Mouse (Mus musculus) stomach, embryonic 16.5 days (tissue): ENCODE measurements around the gene Hcrt. TPM values are rescaled to one million over a fixed set of nuclear protein-coding genes. Genes with fewer than 3 reads are reported as not detected.
A peak's percentile ranks its signal among the peaks of the same experiment; 100 is the strongest.

ENCODE experiments used
- ATAC-seq: fragments of 200-750 bp; cut with Nextera tagmentation; 2 replicates; pipeline ENCODE4 v1.8.0; 2017; ENCODE audit warnings: moderate number of reproducible peaks, moderate TSS enrichment; ENCODE audit not compliant: insufficient read depth, low FRiP score
- H3K27ac ChIP-seq: fragments of 300-500 bp; sonication (generic); 2 replicates; pipeline ENCODE4 v1.5.1; 2014; ENCODE audit warnings: low read length
- H3K27me3 ChIP-seq: fragments of 300-500 bp; sonication (generic); 2 replicates; pipeline ENCODE4 v1.6.1; 2014; ENCODE audit warnings: low read length, control low read depth, mixed read lengths; ENCODE audit not compliant: control insufficient read depth, insufficient read depth
- H3K36me3 ChIP-seq: fragments of 300-500 bp; sonication (generic); 2 replicates; pipeline ENCODE4 v1.6.1; 2014; ENCODE audit warnings: low read length; ENCODE audit not compliant: control insufficient read depth, insufficient read depth
- H3K4me1 ChIP-seq: fragments of 300-500 bp; sonication (generic); 2 replicates; pipeline ENCODE4 v1.6.1; 2014; ENCODE audit warnings: low read length, control low read depth, mixed read lengths; ENCODE audit not compliant: control insufficient read depth, insufficient read depth
- H3K4me2 ChIP-seq: fragments of 300-500 bp; sonication (generic); 2 replicates; pipeline ENCODE4 v1.6.1; 2014; ENCODE audit warnings: low read depth, low read length, mixed read lengths
- H3K4me3 ChIP-seq: fragments of 300-500 bp; sonication (generic); replicated peaks from 2 replicates; pipeline ENCODE4 v1.5.1; 2014; ENCODE audit warnings: mild to moderate bottlenecking, low read length
- H3K9ac ChIP-seq: fragments of 300-500 bp; sonication (generic); 2 replicates; pipeline ENCODE4 v1.6.1; 2014; ENCODE audit warnings: low read length
- H3K9me3 ChIP-seq: fragments of 300-500 bp; sonication (generic); replicated peaks from 2 replicates; pipeline ENCODE4 v1.6.1; 2016; ENCODE audit warnings: low read length, control low read depth; ENCODE audit not compliant: control insufficient read depth
- WGBS: fragments of 180-500 bp; shearing (Covaris S2); extraction: QIAGEN DNeasy Blood & Tissue Kit; methylation state at CpG from one replicate; pipeline ENCODE4 v1.1.7; 2014; 5-methylcytosine and 5-hydroxymethylcytosine counted together
- polyA plus RNA-seq: library from polyadenylated mRNA; unstranded; fragments of >200 nt; fragmentation: Nextera tagmentation; extraction: Ambion mirVana; gene quantifications from 2 replicates; pipeline ENCODE4 v1.2.1, GENCODE M21; 2015

Hcrt gene
- polyA plus RNA-seq, 1 experiment from 2014 or later: not detected

DNA sequence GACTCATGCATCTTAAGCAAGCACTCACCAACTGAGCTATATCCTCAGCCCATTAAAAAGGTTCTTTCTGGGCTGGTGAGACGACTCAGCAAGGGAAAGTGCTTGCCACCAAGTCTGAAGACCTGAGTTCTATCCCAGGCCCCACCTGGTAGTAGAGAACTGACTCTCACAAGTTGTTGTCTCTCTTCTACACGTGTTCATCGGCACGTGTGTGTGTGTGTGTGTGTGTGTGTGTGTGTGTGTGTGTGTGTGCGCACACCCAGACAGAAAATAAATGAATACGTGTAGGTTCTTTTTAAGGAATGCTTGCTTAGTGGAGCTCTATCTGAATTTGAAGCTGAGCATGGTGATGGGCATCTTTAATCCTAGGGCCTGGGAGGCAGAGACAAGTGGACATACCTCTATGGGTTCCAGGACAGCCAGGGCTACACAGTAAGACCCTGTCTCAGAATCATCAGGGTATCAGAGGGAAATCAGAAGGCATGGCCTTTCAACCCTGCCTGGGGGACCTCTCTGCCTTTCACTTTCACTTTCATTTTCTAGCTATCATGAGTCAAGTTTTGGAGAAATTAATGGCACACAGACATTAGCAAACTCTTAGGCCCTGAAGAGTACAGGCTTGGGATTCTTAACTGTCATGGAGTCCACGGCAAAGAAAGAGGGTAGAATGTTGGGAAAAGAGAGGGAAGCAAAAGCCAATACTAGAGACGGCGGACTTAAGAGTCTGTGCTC, 27.4 kb downstream of the Hcrt start:
- H3K4me3 ChIP-seq: 0 out of 2 replicates have a peak overlapping the region, but pooled peaks have one; percentile 7
- WGBS: 78% methylated on average over 9 of the region's 9 CpGs
- H3K27me3 ChIP-seq: no peaks in the 10 kb centered on the region
- no peak for ATAC-seq
- H3K4me2 ChIP-seq: peak overlapping the region; percentile 66
- H3K36me3 ChIP-seq: no peaks in the 10 kb centered on the region
- H3K9me3 ChIP-seq: no peaks in the 10 kb centered on the region
- no peak overlapping the region for H3K27ac ChIP-seq
- H3K9ac ChIP-seq: no peak overlapping the region
- peaks cover 21% of the 10 kb centered on the region for H3K4me1 ChIP-seq

DNA sequence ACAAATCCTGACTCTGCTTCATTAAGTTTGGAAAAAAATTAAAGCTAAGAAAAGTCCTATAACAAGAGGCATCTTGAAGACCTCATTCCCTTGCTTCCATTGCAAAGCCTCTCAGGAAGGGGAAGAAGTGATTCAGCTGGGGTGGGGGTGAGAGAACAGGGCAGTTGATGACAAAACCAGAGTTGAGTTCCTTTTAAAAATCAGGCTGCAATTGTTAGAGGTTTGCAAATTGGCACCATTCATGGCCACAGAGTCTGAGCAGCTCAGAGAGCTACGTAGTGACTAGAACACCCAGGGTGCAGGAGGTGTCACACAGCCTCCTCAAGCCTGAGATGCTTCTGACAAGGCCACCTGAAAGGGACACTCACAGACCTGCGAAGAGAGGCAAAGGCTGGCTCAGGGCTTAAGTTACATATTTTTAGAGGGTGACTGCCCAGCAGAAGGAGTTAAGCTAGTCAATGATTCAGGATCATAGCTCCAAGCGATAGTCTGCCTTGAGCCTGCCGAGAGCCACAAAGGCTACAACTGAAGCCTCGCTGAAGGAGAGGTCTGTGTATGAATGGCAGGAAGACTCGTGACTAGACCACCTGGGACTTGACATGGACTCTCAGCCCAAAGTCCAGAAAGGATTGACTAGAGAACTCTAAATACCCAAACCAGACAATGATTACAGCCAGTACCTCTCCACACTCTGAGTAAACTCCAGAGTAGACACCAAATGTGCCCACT, 32.1 kb downstream of the Hcrt start:
- 83% methylated on average over 6 of the region's 6 CpGs for WGBS
- H3K9ac ChIP-seq: no peak overlapping the region
- no peaks in the 10 kb centered on the region for H3K9me3 ChIP-seq
- H3K27ac ChIP-seq: no peak overlapping the region
- ATAC-seq: no peak
- no peaks in the 10 kb centered on the region for H3K27me3 ChIP-seq
- no peaks in the 10 kb centered on the region for H3K36me3 ChIP-seq
- H3K4me2 ChIP-seq: no peak overlapping the region
- H3K4me1 ChIP-seq: peaks cover 1% of the 10 kb centered on the region
- no peak overlapping the region for H3K4me3 ChIP-seq

DNA sequence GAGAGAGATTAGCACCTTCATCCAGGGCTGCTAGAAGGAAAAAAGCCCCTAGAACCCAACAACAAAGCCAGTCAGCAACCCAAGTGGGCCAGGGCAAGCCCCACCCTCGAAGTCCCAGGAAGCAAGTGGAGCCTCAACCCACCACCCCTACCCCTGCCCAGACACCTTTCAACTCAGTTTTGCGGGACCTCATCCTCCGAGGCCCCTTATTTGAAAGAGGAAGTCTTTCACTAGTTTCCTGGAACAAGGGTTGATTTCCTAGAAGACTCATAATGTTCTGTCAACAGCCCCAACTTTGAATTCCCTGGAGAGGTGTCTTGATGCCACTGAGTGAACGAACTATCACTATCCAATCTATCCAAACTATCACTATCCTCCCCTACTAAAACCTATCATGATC, 32.8 kb downstream of the Hcrt start:
- no peak overlapping the region for H3K4me3 ChIP-seq
- no peak overlapping the region for H3K9ac ChIP-seq
- H3K9me3 ChIP-seq: no peaks in the 10 kb centered on the region
- H3K4me1 ChIP-seq: peaks cover 5% of the 10 kb centered on the region
- no peak overlapping the region for H3K4me2 ChIP-seq
- no peak for ATAC-seq
- no peaks in the 10 kb centered on the region for H3K27me3 ChIP-seq
- H3K27ac ChIP-seq: no peak overlapping the region
- H3K36me3 ChIP-seq: no peaks in the 10 kb centered on the region
- WGBS: 82% methylated on average over 4 of the region's 4 CpGs

DNA sequence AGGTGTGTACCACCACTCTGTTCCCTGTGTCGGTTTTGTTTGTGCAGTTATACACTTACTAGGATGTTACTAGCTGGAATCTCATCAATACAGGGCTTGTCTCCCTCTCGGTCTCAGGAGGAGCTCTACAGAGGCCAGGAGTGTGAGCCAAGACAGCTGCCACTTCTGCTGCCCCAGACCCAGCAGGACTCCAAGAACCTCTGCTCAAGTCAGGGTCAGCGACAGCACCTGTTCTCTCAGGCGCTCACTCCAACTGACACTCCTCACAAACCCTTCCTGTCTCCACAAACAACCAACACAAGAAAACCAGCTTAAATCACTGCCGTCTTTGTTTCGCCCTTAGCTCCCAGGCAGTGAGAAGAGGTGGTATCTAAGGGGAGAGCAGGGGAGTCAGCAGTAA, 34.1 kb downstream of the Hcrt start:
- no peaks in the 10 kb centered on the region for H3K36me3 ChIP-seq
- 70% methylated on average over 6 of the region's 6 CpGs for WGBS
- H3K27ac ChIP-seq: no peak overlapping the region
- peaks cover 9% of the 10 kb centered on the region for H3K4me1 ChIP-seq
- H3K9me3 ChIP-seq: no peaks in the 10 kb centered on the region
- H3K9ac ChIP-seq: no peak overlapping the region
- no peak for ATAC-seq
- H3K27me3 ChIP-seq: no peaks in the 10 kb centered on the region
- no peak overlapping the region for H3K4me2 ChIP-seq
- H3K4me3 ChIP-seq: no peak overlapping the region

DNA sequence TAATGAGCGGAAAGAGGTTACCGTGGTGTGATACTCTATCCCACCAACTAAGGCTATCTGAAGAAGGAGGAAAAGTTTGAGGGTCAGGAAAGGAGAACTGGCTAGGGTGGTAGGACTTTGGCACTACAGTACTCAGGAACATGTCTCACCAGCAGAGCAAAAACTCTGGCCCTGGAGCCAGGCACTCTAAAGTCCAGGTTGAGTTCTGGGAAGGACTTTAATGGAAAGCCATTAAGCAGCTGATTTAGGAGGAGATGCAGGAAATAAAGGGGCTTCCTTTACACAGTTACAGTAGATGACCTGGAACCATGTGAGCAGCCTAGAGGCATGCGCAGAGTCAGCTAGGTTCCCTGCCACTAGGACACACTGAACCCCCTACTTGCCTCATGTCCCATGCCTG, 35.5 kb downstream of the Hcrt start:
- Histone ChIP-seq H3K9me3 (no peaks in the 10 kb centered on the region), H3K4me3 (no peak overlapping the region), H3K4me1 (peaks cover 16% of the 10 kb centered on the region), H3K9ac (no peak overlapping the region), H3K27ac (no peak overlapping the region), H3K27me3 (no peaks in the 10 kb centered on the region), H3K4me2 (no peak overlapping the region), H3K36me3 (no peaks in the 10 kb centered on the region)
- ATAC-seq: no peak
- WGBS: 94% methylated on average over 3 of the region's 3 CpGs

DNA sequence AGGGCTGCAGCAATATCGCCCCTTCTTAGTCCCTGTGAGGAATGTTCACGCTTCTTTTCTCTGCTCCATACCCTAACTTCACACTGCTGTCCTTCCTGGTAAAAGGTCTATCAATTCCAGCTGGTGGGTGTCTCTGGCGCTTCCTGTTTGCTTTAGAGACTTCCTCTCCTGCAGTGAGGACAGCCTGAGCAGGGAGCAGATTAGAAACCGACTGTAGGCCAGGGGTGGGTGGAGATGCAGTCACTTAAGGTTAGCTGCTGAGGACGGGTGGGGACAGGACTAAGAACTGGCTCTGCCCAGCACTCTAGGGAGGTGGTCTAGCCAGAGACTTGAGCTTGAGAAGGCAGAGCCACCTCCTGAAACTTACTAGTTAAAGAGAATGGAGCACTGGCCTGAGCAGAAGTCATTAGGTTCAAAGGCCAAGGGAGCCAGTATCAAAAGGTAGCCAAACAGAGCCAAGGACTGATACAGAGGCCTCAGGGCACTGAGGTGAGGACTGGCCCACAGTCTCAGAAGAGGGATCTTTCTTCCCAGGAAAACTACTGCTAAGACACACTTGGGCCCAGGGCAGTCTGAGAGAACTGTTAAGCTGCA, 37.7 kb downstream of the Hcrt start:
- peak; percentile 56; the same call in 1 of the 2 replicates for ATAC-seq
- WGBS: 13% methylated on average over 5 of the region's 5 CpGs
- peak overlapping the region; percentile 55 for H3K9ac ChIP-seq
- no peak overlapping the region for H3K4me3 ChIP-seq
- H3K4me1 ChIP-seq: peaks cover 28% of the 10 kb centered on the region
- H3K27ac ChIP-seq: peak overlapping the region; percentile 75
- no peaks in the 10 kb centered on the region for H3K36me3 ChIP-seq
- H3K27me3 ChIP-seq: no peaks in the 10 kb centered on the region
- H3K9me3 ChIP-seq: no peaks in the 10 kb centered on the region
- 0 out of 2 replicates have a peak overlapping the region, but pooled peaks have one; percentile 4 for H3K4me2 ChIP-seq

DNA sequence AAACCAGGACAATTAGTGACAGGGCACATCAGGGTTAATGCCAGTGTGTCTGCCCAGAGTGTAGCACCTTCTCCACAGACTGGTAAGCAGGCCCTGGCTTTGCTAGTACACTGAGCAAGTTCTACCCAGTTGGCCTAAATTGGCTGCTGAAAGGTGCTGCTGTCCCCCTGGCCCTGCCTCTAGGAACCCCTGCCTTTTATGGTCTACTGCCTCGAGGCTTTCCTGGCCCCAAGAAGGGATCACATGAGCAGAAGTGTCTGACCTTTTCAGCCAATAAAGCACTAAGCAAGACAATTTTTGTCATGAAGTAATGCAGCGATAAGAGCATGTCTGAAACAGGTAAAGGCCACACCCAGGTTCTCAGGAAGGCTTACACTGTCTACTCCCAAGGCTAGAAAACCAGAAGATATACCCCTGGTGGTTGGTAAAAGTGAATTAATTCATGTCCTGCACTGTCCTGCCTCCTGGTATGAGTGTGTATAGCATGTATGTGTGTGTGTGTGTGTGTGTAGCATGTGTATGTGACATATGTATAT, 40.2 kb downstream of the Hcrt start:
- H3K9ac ChIP-seq: 0 out of 2 replicates have a peak overlapping the region, but pooled peaks have one; percentile 4
- ATAC-seq: no peak
- H3K9me3 ChIP-seq: no peaks in the 10 kb centered on the region
- no peak overlapping the region for H3K4me3 ChIP-seq
- no peak overlapping the region for H3K4me2 ChIP-seq
- H3K4me1 ChIP-seq: peaks cover 28% of the 10 kb centered on the region
- peak overlapping the region; percentile 64 for H3K27ac ChIP-seq
- no peaks in the 10 kb centered on the region for H3K36me3 ChIP-seq
- WGBS: 58% methylated on average over 2 of the region's 2 CpGs
- no peaks in the 10 kb centered on the region for H3K27me3 ChIP-seq

DNA sequence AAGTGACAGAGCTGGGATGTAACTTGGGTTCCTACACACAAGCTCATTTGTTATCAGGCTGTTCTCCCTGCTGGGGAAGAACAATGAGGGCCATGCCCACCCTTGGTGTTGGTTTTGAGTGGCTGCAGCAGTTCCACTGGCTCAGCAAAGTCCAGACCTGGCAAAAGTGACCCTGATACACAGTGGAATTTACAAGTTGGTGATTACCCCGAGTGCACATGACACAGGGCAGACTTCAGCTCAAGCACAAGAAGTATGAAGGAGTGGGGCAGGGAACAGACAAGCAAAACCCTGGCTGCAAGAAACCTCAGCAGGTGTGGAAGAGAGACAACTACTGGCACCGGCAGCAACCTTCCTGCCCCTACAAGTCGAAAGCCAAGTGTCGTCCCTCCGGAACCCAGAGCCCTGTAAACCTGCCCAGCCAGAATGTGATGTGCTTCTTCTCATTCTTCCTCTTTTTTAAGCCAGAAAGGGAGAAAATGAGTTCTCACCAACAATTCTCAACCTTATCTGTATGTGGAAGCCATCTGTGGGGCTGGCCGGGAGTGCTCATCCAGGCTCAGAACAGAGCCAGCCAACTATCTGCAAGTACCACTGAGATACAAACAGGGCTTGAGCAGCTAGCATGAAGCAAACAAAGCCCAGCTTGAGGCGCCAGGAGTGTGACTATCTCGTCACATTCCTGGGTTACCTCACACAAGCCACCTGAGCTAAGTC, 40.8 kb downstream of the Hcrt start:
- peak overlapping the region; percentile 14; the same call in 1 of the 2 replicates for H3K4me2 ChIP-seq
- H3K9me3 ChIP-seq: no peaks in the 10 kb centered on the region
- peak overlapping the region; percentile 64 for H3K27ac ChIP-seq
- no peaks in the 10 kb centered on the region for H3K36me3 ChIP-seq
- no peak for ATAC-seq
- H3K27me3 ChIP-seq: no peaks in the 10 kb centered on the region
- 62% methylated on average over 8 of the region's 8 CpGs for WGBS
- 0 out of 2 replicates have a peak overlapping the region, but pooled peaks have one; percentile 4 for H3K9ac ChIP-seq
- no peak overlapping the region for H3K4me3 ChIP-seq
- H3K4me1 ChIP-seq: peaks cover 28% of the 10 kb centered on the region
